In genomic region chr14:30405456-30406225, GRCm38 (mm10) we compare ENCODE assay signal across 9 mouse cellular contexts.
DNase-seq lines count a peak whose midpoint lies in the region; ATAC-seq and TF ChIP-seq lines count a peak whose summit lies in the region.
"Had no signal": no experiment of that assay in that cellular context is flagged by ENCODE, and none has a peak within 500 bp of the region (broad histone marks: within the 10 kb centered on the region; RNA-seq: fewer than 3 reads in every experiment).

No protein-coding gene starts in this region.

- no peak overlapping the region for H3K27ac ChIP-seq in intestine, postnatal 0 days (ENCODE audit: low read depth, low read length)
- H3K27ac ChIP-seq in hindbrain, embryonic 13.5 days: no peak overlapping the region
- H3K27ac ChIP-seq: liver, embryonic 13.5 days had no signal

- H3K4me2 ChIP-seq in intestine, postnatal 0 days (replicated peaks; ENCODE audit: low read depth): peak overlapping the region; percentile 54
- no peak overlapping the region for H3K4me2 ChIP-seq in hindbrain, embryonic 13.5 days
- H3K4me2 ChIP-seq: liver, embryonic 13.5 days had no signal

- H3K9me3 ChIP-seq in intestine, postnatal 0 days (ENCODE audit: control insufficient read depth): no peaks in the 10 kb centered on the region
- no peaks in the 10 kb centered on the region for H3K9me3 ChIP-seq in hindbrain, embryonic 13.5 days
- H3K9me3 ChIP-seq: liver, embryonic 13.5 days had no signal

- no peaks in the 10 kb centered on the region for H3K36me3 ChIP-seq in intestine, postnatal 0 days (ENCODE audit: control insufficient read depth, insufficient read depth)
- H3K36me3 ChIP-seq in hindbrain, embryonic 13.5 days: no peaks in the 10 kb centered on the region
- H3K36me3 ChIP-seq: liver, embryonic 13.5 days had no signal

- DNase-seq in CD4-positive, CD25-positive, alpha-beta regulatory T cell, adult 2 months (ENCODE audit: low read depth, low spot score): peak; percentile 41
- DNase-seq in lung, postnatal 14 days: peak; percentile 20
- no peak for DNase-seq in urinary bladder, postnatal 36 days (ENCODE audit: low spot score in 2 of 2)
- DNase-seq in cerebellum, postnatal 4 days (ENCODE audit: low spot score in 2 of 2): no peak
- no peak for DNase-seq in adrenal gland, adult 8-10 months
- DNase-seq: liver, embryonic 13.5 days had no signal

- no peaks in the 10 kb centered on the region for H3K4me1 ChIP-seq in intestine, postnatal 0 days (replicated peaks; ENCODE audit: control insufficient read depth, insufficient read depth, low read length)
- H3K4me1 ChIP-seq in hindbrain, embryonic 13.5 days (replicated peaks): no peaks in the 10 kb centered on the region
- H3K4me1 ChIP-seq: liver, embryonic 13.5 days had no signal

- H3K27me3 ChIP-seq in intestine, postnatal 0 days (replicated peaks; ENCODE audit: control insufficient read depth, insufficient read depth, low read length): no peaks in the 10 kb centered on the region
- H3K27me3 ChIP-seq in hindbrain, embryonic 13.5 days: no peaks in the 10 kb centered on the region
- H3K27me3 ChIP-seq: liver, embryonic 13.5 days had no signal

- H3K9ac ChIP-seq in intestine, postnatal 0 days (ENCODE audit: low read depth, low read length): no peak overlapping the region
- no peak overlapping the region for H3K9ac ChIP-seq in hindbrain, embryonic 13.5 days
- H3K9ac ChIP-seq: liver, embryonic 13.5 days had no signal

- ATAC-seq in granulocyte monocyte progenitor cell, adult 5-6 weeks (replicated peaks; ENCODE audit: poor library complexity, severe bottlenecking): peak; percentile 91
- ATAC-seq in intestine, postnatal 0 days: peak; percentile 33; the same call in 1 of the 2 replicates
- no peak for ATAC-seq in hindbrain, embryonic 13.5 days (ENCODE audit: low FRiP score)

- no peak for TF ChIP-seq CTCF in intestine, postnatal 0 days (IDR thresholded peaks at IDR 0.05; ENCODE audit: low read depth)

- WGBS in intestine, postnatal 0 days: 17% methylated on average over 8 of the region's 8 CpGs
- WGBS in hindbrain, embryonic 13.5 days: 90% methylated on average over 8 of the region's 8 CpGs

- peak overlapping the region; percentile 23 for H3K4me3 ChIP-seq in intestine, postnatal 0 days (ENCODE audit: low read depth, low read length)
- no peak overlapping the region for H3K4me3 ChIP-seq in hindbrain, embryonic 13.5 days
- H3K4me3 ChIP-seq: liver, embryonic 13.5 days had no signal

Comparison
In these comparisons a context has a peak if more than half of its experiments do, and no peak if none do; other contexts are left out.
1. DNase-seq: peak in CD4-positive, CD25-positive, alpha-beta regulatory T cell, adult 2 months (single experiment) and lung, postnatal 14 days (single experiment); none in urinary bladder, postnatal 36 days (0 of 2), cerebellum, postnatal 4 days (0 of 2) and adrenal gland, adult 8-10 months (single experiment).